Mouse (Mus musculus) forebrain, embryonic 15.5 days (tissue): ENCODE measurements at regions not wholly inside any gene's neighbourhood (a gene's known extent, or its start where the extent isn't known, plus 50 kb on each side); places are given as distances from the start of the nearest gene placed in this dataset.

Experiments
- ATAC-seq: fragments of 200-750 bp; cut with Nextera tagmentation; replicated peaks from 2 replicates; pipeline ENCODE4 v1.8.0; 2017; ENCODE audit warnings: mild to moderate bottlenecking, moderate TSS enrichment, moderate library complexity
- H3K27ac ChIP-seq: fragments of 300-500 bp; sonication (generic); replicated peaks from 2 replicates; pipeline ENCODE4 v1.5.1; 2015; ENCODE audit warnings: mild to moderate bottlenecking, inconsistent platforms
- H3K27me3 ChIP-seq: fragments of 300-500 bp; sonication (generic); 2 replicates; pipeline ENCODE4 v1.6.1; 2015; ENCODE audit warnings: inconsistent platforms
- H3K36me3 ChIP-seq: fragments of 300-500 bp; sonication (generic); 2 replicates; pipeline ENCODE4 v1.6.1; 2015; ENCODE audit warnings: mild to moderate bottlenecking, inconsistent platforms
- H3K4me1 ChIP-seq: fragments of 300-500 bp; sonication (generic); 2 replicates; pipeline ENCODE4 v1.6.1; 2015; ENCODE audit warnings: inconsistent platforms
- H3K4me2 ChIP-seq: fragments of 300-500 bp; sonication (generic); replicated peaks from 2 replicates; pipeline ENCODE4 v1.6.1; 2015; ENCODE audit warnings: mild to moderate bottlenecking, inconsistent platforms
- H3K4me3 ChIP-seq: fragments of 300-500 bp; sonication (generic); 2 replicates; pipeline ENCODE4 v1.5.1; 2015; ENCODE audit warnings: mild to moderate bottlenecking, inconsistent platforms
- H3K9ac ChIP-seq: fragments of 300-500 bp; sonication (generic); replicated peaks from 2 replicates; pipeline ENCODE4 v1.6.1; 2015; ENCODE audit warnings: mild to moderate bottlenecking, inconsistent platforms
- H3K9me3 ChIP-seq: fragments of 300-500 bp; sonication (generic); 2 replicates; pipeline ENCODE4 v1.6.1; 2016; ENCODE audit warnings: inconsistent platforms
- WGBS: fragments of 180-500 bp; shearing (Covaris S2); methylation state at CpG from one replicate; pipeline ENCODE4 v1.1.7; 2015; ENCODE audit warnings: mixed read lengths; 5-methylcytosine and 5-hydroxymethylcytosine counted together

DNA sequence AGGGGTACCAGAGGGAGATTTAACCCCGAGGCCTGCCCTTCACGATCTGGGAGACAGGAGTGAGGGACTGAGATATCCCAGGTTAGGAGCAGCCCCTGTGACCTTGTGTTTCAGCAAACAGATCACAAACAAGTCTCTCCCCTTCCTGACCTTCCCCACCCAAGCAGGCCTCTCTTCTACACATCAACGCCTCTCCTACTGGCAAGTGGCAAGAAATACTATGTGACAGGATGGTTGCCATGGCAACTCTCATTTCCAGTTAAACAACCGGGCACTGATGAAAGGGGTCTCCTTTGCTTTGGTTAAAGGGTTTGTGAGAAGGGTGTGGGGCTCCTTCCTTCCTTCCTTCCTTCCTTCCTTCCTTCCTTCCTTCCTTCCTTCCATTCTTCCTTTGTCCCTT, 134.6 kb upstream of the Gm4791 start:
- Histone ChIP-seq H3K27me3 (no peaks in the 10 kb centered on the region), H3K9ac (0 out of 2 replicates have a peak overlapping the region, but pooled peaks have one; percentile 3), H3K27ac (peak overlapping the region; percentile 14; the same call in 1 of the 2 replicates), H3K4me3 (no peak overlapping the region), H3K9me3 (no peaks in the 10 kb centered on the region), H3K36me3 (no peaks in the 10 kb centered on the region), H3K4me1 (peaks cover 13% of the 10 kb centered on the region), H3K4me2 (no peak overlapping the region)
- ATAC-seq, result 0 out of 2 replicates have a peak, but pooled peaks have one; percentile 38
- WGBS, result 19% methylated on average over 4 of the region's 4 CpGs

DNA sequence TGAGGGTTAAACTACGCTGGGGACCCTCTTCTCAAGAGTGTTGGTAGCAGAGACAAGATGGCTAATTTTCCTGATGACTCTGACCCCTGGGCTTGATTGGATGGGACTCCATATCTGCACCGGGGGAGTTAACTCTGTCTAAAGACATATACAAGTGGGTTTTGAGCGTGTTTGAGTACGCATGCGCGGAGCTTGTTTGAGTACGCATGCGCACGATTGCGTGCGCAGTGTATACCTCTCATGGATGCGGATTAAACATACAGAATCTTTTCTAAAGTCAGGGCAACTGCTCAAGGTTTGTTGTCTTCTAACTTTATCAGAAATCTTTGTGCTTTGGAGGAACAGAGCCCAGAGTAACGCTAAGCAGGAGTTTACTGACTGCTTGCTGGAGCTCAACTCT, 146.8 kb upstream of the Gm4791 start:
- Histone ChIP-seq H3K36me3 (no peaks in the 10 kb centered on the region), H3K4me3 (no peak overlapping the region), H3K4me1 (no peaks in the 10 kb centered on the region), H3K27me3 (no peaks in the 10 kb centered on the region), H3K9ac (no peak overlapping the region), H3K9me3 (no peaks in the 10 kb centered on the region), H3K4me2 (no peak overlapping the region), H3K27ac (no peak overlapping the region)
- WGBS, result 93% methylated on average over 13 of the region's 13 CpGs
- ATAC-seq, result no peak

GRCm38 (mm10) chr9:46851336-46851735, 147.2 kb upstream of the Gm4791 start:
- no peaks in the 10 kb centered on the region for H3K4me1 ChIP-seq
- no peak overlapping the region for H3K9ac ChIP-seq
- ATAC-seq, result no peak
- no peak overlapping the region for H3K4me2 ChIP-seq
- H3K4me3 ChIP-seq, result no peak overlapping the region
- no peaks in the 10 kb centered on the region for H3K36me3 ChIP-seq
- 54% methylated on average over 10 of the region's 10 CpGs for WGBS
- no peaks in the 10 kb centered on the region for H3K9me3 ChIP-seq
- no peak overlapping the region for H3K27ac ChIP-seq
- no peaks in the 10 kb centered on the region for H3K27me3 ChIP-seq

DNA sequence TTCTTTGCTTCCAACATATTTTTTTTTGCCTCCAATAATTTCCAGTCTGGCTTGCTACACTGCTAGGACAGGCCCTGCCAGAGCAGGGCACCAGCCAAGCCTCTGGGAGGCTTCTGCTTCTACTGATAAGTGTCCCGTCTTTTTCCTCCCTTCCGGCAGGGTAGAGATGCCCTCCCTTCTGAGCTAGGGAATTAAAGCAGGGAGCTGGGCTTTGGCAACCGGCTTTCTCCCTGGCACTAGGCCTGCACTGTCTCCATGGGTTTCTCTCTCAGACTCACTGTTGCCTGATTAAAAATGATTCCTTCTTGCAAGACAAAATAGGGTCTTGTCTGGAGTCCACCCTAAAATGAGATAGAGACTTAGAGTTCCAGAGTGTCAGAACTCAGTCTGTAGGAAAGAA, 153.3 kb upstream of the Gm4791 start:
- Histone ChIP-seq H3K9me3 (no peaks in the 10 kb centered on the region), H3K4me2 (no peak overlapping the region), H3K27me3 (no peaks in the 10 kb centered on the region), H3K27ac (no peak overlapping the region; the same call in 1 of the 2 replicates), H3K9ac (no peak overlapping the region), H3K36me3 (no peaks in the 10 kb centered on the region), H3K4me3 (no peak overlapping the region), H3K4me1 (no peaks in the 10 kb centered on the region; the same call in 1 of the 2 replicates)
- 41% methylated on average over 3 of the region's 3 CpGs for WGBS
- ATAC-seq, result no peak

DNA sequence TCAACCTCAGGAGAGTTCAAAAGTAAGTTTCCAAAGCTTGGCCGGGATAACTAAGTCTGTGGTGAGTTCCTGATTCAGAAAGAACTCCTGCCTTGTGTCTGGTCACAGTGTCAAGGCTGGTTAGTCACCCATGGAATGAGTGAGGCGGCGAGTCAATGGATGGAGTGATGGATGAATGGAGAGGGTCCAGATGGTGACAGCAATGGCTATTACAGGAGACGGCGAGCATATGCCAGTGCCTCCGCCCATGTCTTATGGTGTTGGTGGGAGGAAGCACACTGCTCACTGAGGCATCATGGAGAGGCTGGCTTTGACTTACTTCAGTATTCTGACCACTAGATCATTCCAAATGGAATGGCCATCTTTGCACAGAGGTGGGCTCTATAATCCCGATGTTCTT, 154.8 kb upstream of the Gm4791 start:
- Histone ChIP-seq H3K27me3 (no peaks in the 10 kb centered on the region), H3K9ac (no peak overlapping the region), H3K4me3 (no peak overlapping the region), H3K4me2 (no peak overlapping the region), H3K9me3 (no peaks in the 10 kb centered on the region), H3K27ac (no peak overlapping the region), H3K4me1 (no peaks in the 10 kb centered on the region; the same call in 1 of the 2 replicates), H3K36me3 (no peaks in the 10 kb centered on the region)
- ATAC-seq, result no peak
- 90% methylated on average over 7 of the region's 7 CpGs for WGBS

- Histone ChIP-seq H3K27me3 (no peaks in the 10 kb centered on the region), H3K36me3 (no peaks in the 10 kb centered on the region), H3K9ac (no peak overlapping the region), H3K4me1 (no peaks in the 10 kb centered on the region; the same call in 1 of the 2 replicates), H3K27ac (no peak overlapping the region), H3K9me3 (no peaks in the 10 kb centered on the region), H3K4me2 (no peak overlapping the region), H3K4me3 (no peak overlapping the region)
- no peak for ATAC-seq
- 78% methylated on average over 6 of the region's 6 CpGs for WGBS
These were observed 157.0 kb upstream of the Gm4791 start for GRCm38 (mm10) chr9:46841571-46841970.

DNA sequence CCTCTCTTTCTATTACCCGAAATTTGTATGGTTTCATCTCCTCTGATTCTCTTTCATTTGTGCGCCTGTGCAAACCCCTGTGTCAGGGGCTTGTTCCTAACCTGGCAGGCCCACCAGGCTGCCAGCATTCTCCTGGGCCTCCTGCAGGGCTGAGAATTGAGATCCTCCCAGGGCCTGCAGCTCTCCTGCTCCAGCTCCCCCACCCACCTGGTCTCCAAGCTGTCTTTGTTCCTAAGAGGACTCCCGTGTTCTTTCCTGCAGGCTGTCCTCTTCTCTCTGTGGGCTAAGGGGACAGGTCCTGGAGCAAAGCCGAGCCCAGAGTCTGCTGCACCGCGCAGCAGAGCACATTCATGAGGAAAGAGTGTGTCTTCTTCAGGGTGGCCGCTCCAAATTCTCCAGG, 163.3 kb upstream of the Gm4791 start:
- no peak overlapping the region for H3K9ac ChIP-seq
- no peak for ATAC-seq
- peaks cover 10% of the 10 kb centered on the region for H3K4me1 ChIP-seq
- WGBS, result 34% methylated on average over 7 of the region's 7 CpGs
- no peaks in the 10 kb centered on the region for H3K9me3 ChIP-seq
- H3K27me3 ChIP-seq, result no peaks in the 10 kb centered on the region
- H3K36me3 ChIP-seq, result no peaks in the 10 kb centered on the region
- no peak overlapping the region for H3K4me2 ChIP-seq
- H3K27ac ChIP-seq, result no peak overlapping the region
- H3K4me3 ChIP-seq, result no peak overlapping the region

- Histone ChIP-seq H3K9me3 (no peaks in the 10 kb centered on the region), H3K4me1 (peaks cover 10% of the 10 kb centered on the region), H3K27me3 (no peaks in the 10 kb centered on the region), H3K36me3 (no peaks in the 10 kb centered on the region), H3K27ac (peak overlapping the region; percentile 2; the same call in 1 of the 2 replicates), H3K4me3 (no peak overlapping the region), H3K4me2 (no peak overlapping the region), H3K9ac (no peak overlapping the region)
- 28% methylated on average over 15 of the region's 15 CpGs for WGBS
- ATAC-seq, result no peak
These were observed 167.6 kb upstream of the Gm4791 start for GRCm38 (mm10) chr9:46830746-46831560.

GRCm38 (mm10) chr9:46830316-46830715, 168.2 kb upstream of the Gm4791 start:
- Histone ChIP-seq H3K9ac (no peak overlapping the region), H3K4me2 (no peak overlapping the region), H3K36me3 (no peaks in the 10 kb centered on the region), H3K4me1 (peaks cover 10% of the 10 kb centered on the region), H3K9me3 (no peaks in the 10 kb centered on the region), H3K4me3 (no peak overlapping the region), H3K27ac (no peak overlapping the region; the same call in 1 of the 2 replicates), H3K27me3 (no peaks in the 10 kb centered on the region)
- no peak for ATAC-seq
- WGBS, result 26% methylated on average over 1 of the region's 1 CpGs

GRCm38 (mm10) chr9:46824703-46825102, 173.8 kb upstream of the Gm4791 start:
- no peaks in the 10 kb centered on the region for H3K36me3 ChIP-seq
- H3K9ac ChIP-seq, result no peak overlapping the region
- no peak overlapping the region for H3K4me2 ChIP-seq
- no peaks in the 10 kb centered on the region for H3K9me3 ChIP-seq
- no peaks in the 10 kb centered on the region for H3K27me3 ChIP-seq
- no peak overlapping the region for H3K4me3 ChIP-seq
- WGBS, result 27% methylated on average over 4 of the region's 4 CpGs
- no peaks in the 10 kb centered on the region for H3K4me1 ChIP-seq
- H3K27ac ChIP-seq, result no peak overlapping the region
- no peak for ATAC-seq

DNA sequence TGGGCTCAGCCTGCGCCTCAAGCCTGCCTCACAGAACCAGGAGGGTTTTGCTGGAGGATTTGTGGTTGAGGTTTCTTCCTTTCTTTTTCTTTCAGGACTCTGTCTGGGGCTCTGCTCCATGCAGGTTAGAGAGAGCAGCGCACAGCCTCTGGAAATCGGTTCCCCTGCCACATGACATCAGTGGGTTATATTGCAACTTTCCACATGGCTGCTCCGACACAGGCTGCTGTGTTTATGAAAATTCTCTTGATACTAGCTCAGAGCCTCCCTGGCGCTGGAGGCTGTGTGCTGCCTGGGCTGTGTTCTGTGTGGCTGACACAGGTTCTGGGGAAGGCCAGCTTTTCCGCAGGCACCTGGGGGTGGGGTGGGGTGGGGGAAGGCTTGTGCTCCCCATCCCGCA, 178.7 kb upstream of the Gm4791 start:
- Histone ChIP-seq H3K4me2 (no peak overlapping the region), H3K27me3 (no peaks in the 10 kb centered on the region), H3K9me3 (no peaks in the 10 kb centered on the region), H3K9ac (no peak overlapping the region), H3K4me1 (0 out of 2 replicates have a peak, but pooled peaks cover 4% of the 10 kb centered on the region), H3K36me3 (no peaks in the 10 kb centered on the region), H3K27ac (no peak overlapping the region), H3K4me3 (no peak overlapping the region)
- 59% methylated on average over 7 of the region's 7 CpGs for WGBS
- ATAC-seq, result no peak

DNA sequence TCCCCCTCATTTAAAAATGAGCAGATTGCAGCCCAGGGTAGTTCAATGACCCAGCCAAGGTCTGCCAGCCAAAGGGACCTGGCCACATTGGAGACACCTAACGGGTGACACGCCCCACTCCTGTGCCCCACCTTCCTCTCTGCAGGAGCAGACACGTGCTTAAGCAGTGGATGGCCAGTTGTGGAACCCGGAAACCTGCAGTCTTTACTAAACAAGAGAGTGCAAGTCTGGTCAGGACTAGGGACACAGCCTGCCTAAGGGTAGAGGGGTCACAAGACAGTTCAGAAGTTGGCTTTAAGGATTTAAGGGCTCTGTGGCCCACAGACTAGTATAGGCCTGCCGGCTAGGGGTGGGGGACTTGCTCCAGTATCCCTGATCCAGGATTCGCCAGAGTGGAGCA, 179.2 kb upstream of the Gm4791 start:
- Histone ChIP-seq H3K9me3 (no peaks in the 10 kb centered on the region), H3K4me1 (peaks cover 8% of the 10 kb centered on the region), H3K4me2 (no peak overlapping the region), H3K27ac (no peak overlapping the region), H3K36me3 (no peaks in the 10 kb centered on the region), H3K27me3 (no peaks in the 10 kb centered on the region), H3K4me3 (no peak overlapping the region), H3K9ac (no peak overlapping the region)
- no peak for ATAC-seq
- 47% methylated on average over 6 of the region's 6 CpGs for WGBS

- Histone ChIP-seq H3K9me3 (no peaks in the 10 kb centered on the region), H3K27me3 (no peaks in the 10 kb centered on the region), H3K4me2 (no peak overlapping the region), H3K36me3 (no peaks in the 10 kb centered on the region), H3K4me3 (no peak overlapping the region), H3K9ac (no peak overlapping the region), H3K4me1 (peaks cover 9% of the 10 kb centered on the region), H3K27ac (no peak overlapping the region)
- WGBS, result 74% methylated on average over 5 of the region's 5 CpGs
- no peak for ATAC-seq
These were observed 182.4 kb upstream of the Gm4791 start for GRCm38 (mm10) chr9:46816126-46816525.
